Mouse (Mus musculus): ENCODE data around the gene Gm21953. TPM values are rescaled to one million over a fixed set of nuclear protein-coding genes. Genes with fewer than 3 reads are reported as not detected.
"Not testable (repeated sequence)": the region's sequence is repeated elsewhere in the genome, so short reads cannot be mapped to it uniquely, and the experiment has no call there.

Gm21953 gene
- polyA plus RNA-seq (2016; fragmentation: Nextera tagmentation; extraction: Ambion mirVana), result not detected in 2 replicates

GRCm38 (mm10) chr4:42293967-42294366 is at the start of gene Gm21953:
Gene Gm21953 (plus strand): TSS chr4:42294267.
- not testable (repeated sequence) for ATAC-seq (ENCODE audit: low FRiP score, low read depth); H3K36me3 ChIP-seq; H3K9me3 ChIP-seq; H3K4me2 ChIP-seq (replicated peaks); H3K9ac ChIP-seq; H3K4me1 ChIP-seq; H3K27ac ChIP-seq; H3K4me3 ChIP-seq; H3K27me3 ChIP-seq (replicated peaks)
- WGBS, result no CpG with 5 or more reads among the region's 18 CpGs

GRCm38 (mm10) chr4:42255467-42255866 is 38.6 kb upstream of the Gm21953 start, which contains the start of gene Ccl21b:
Gene Ccl21b (plus strand): TSS chr4:42255767.
- H3K4me3 ChIP-seq; H3K27ac ChIP-seq; H3K36me3 ChIP-seq; ATAC-seq (ENCODE audit: low FRiP score, low read depth); H3K9ac ChIP-seq; H3K9me3 ChIP-seq; H3K4me1 ChIP-seq; H3K27me3 ChIP-seq (replicated peaks); H3K4me2 ChIP-seq (replicated peaks): not testable (repeated sequence)
- no CpG with 5 or more reads among the region's 5 CpGs for WGBS

- no CpG with 5 or more reads among the region's 1 CpGs for WGBS
- H3K9me3 ChIP-seq; H3K4me3 ChIP-seq; H3K36me3 ChIP-seq; H3K27ac ChIP-seq; H3K4me1 ChIP-seq; ATAC-seq (ENCODE audit: low FRiP score, low read depth); H3K9ac ChIP-seq; H3K27me3 ChIP-seq (replicated peaks); H3K4me2 ChIP-seq (replicated peaks): not testable (repeated sequence)
Observed at GRCm38 (mm10) chr4:42318034-42318433, 24.0 kb downstream of the Gm21953 start, which contains the start of gene Fam205a3. Gene Fam205a3 (plus strand): TSS chr4:42318334.

Other genes starting within 250 kb of the Gm21953 start
- not detected in 2 replicates for gene Gm3893, start 203.1 kb upstream of the Gm21953 start, polyA plus RNA-seq (2016; fragmentation: Nextera tagmentation; extraction: Ambion mirVana)
- gene Gm13304, start 179.4 kb upstream of the Gm21953 start, polyA plus RNA-seq (2016; fragmentation: Nextera tagmentation; extraction: Ambion mirVana), result not detected in 2 replicates
- gene Gm13306, start 140.8 kb upstream of the Gm21953 start, polyA plus RNA-seq (2016; fragmentation: Nextera tagmentation; extraction: Ambion mirVana), result not detected in 2 replicates
- 0.23 TPM in 1 of 2 replicates, not detected in the other for gene Gm13305, start 125.7 kb upstream of the Gm21953 start, polyA plus RNA-seq (2016; fragmentation: Nextera tagmentation; extraction: Ambion mirVana)
- gene Gm10600, start 53.6 kb upstream of the Gm21953 start, polyA plus RNA-seq (2016; fragmentation: Nextera tagmentation; extraction: Ambion mirVana), result not detected in 2 replicates
- not detected in 2 replicates for gene Ccl21b, start 38.5 kb upstream of the Gm21953 start, polyA plus RNA-seq (2016; fragmentation: Nextera tagmentation; extraction: Ambion mirVana)
- gene Fam205a3, start 24.1 kb downstream of the Gm21953 start, polyA plus RNA-seq (2016; fragmentation: Nextera tagmentation; extraction: Ambion mirVana), result 0.20 TPM in 1 of 2 replicates, not detected in the other
- gene Gm21586, start 145.1 kb downstream of the Gm21953 start, polyA plus RNA-seq (2016; fragmentation: Nextera tagmentation; extraction: Ambion mirVana), result not detected in 2 replicates
- gene Gm2163, start 172.5 kb downstream of the Gm21953 start, polyA plus RNA-seq (2016; fragmentation: Nextera tagmentation; extraction: Ambion mirVana), result not detected in 2 replicates
- gene Fam205a2, start 233.9 kb downstream of the Gm21953 start, polyA plus RNA-seq (2016; fragmentation: Nextera tagmentation; extraction: Ambion mirVana), result 0.20 TPM in 1 of 2 replicates, not detected in the other